Comparison of ENCODE assay signal across 8 mouse cellular contexts in genomic region chr4:152318517-152319234, GRCm38 (mm10). TPM values are rescaled to one million over a fixed set of nuclear protein-coding genes. Genes with fewer than 3 reads are reported as not detected.
A peak's percentile ranks its signal among the peaks of the same experiment; 100 is the strongest.
DNase-seq lines count a peak whose midpoint lies in the region; ATAC-seq and TF ChIP-seq lines count a peak whose summit lies in the region.

TSS of gene Rnf207 (minus strand) at chr4:152318993.

- peak within 1 kb of the TSS; percentile 11; the same call in 1 of the 2 replicates for H3K4me2 ChIP-seq in forebrain, postnatal 0 days (ENCODE audit: low read depth)
- H3K4me2 ChIP-seq in hindbrain, embryonic 15.5 days: peak within 1 kb of the TSS; percentile 32
- peak within 1 kb of the TSS; percentile 45 for H3K4me2 ChIP-seq in limb, embryonic 13.5 days (replicated peaks)
- peak within 1 kb of the TSS; percentile 35 for H3K4me2 ChIP-seq in midbrain, embryonic 13.5 days (replicated peaks)
- peak within 1 kb of the TSS; percentile 45 for H3K4me2 ChIP-seq in stomach, postnatal 0 days (replicated peaks; ENCODE audit: low read depth)

- peaks cover 40% of the 10 kb centered on the region for H3K27me3 ChIP-seq in forebrain, postnatal 0 days (ENCODE audit: insufficient read depth, low read length)
- H3K27me3 ChIP-seq in hindbrain, embryonic 15.5 days: peaks cover 49% of the 10 kb centered on the region
- H3K27me3 ChIP-seq in limb, embryonic 13.5 days: peaks cover 65% of the 10 kb centered on the region
- H3K27me3 ChIP-seq in midbrain, embryonic 13.5 days: peaks cover 54% of the 10 kb centered on the region
- H3K27me3 ChIP-seq in stomach, postnatal 0 days (ENCODE audit: control insufficient read depth, insufficient read depth, low read length): peaks cover 18% of the 10 kb centered on the region

- no peak for TF ChIP-seq EP300 in stomach, postnatal 0 days (optimal IDR thresholded peaks at IDR 0.05)

- H3K27ac ChIP-seq in forebrain, postnatal 0 days (ENCODE audit: low read depth, low read length): no peak within 1 kb of the TSS
- H3K27ac ChIP-seq in hindbrain, embryonic 15.5 days (replicated peaks): no peak within 1 kb of the TSS
- no peak within 1 kb of the TSS for H3K27ac ChIP-seq in limb, embryonic 13.5 days
- H3K27ac ChIP-seq in midbrain, embryonic 13.5 days: no peak within 1 kb of the TSS
- H3K27ac ChIP-seq in stomach, postnatal 0 days (replicated peaks): no peak within 1 kb of the TSS

- no peak for TF ChIP-seq POLR2A in brain, embryonic 14.5 days (IDR thresholded peaks at IDR 0.05; ENCODE audit: borderline replicate concordance, extremely low read depth, insufficient read depth, insufficient read length, poor library complexity, severe bottlenecking)

- no peaks in the 10 kb centered on the region for H3K36me3 ChIP-seq in forebrain, postnatal 0 days (ENCODE audit: insufficient read depth)
- H3K36me3 ChIP-seq in hindbrain, embryonic 15.5 days: no peaks in the 10 kb centered on the region
- H3K36me3 ChIP-seq in limb, embryonic 13.5 days: no peaks in the 10 kb centered on the region
- no peaks in the 10 kb centered on the region for H3K36me3 ChIP-seq in midbrain, embryonic 13.5 days
- H3K36me3 ChIP-seq in stomach, postnatal 0 days (ENCODE audit: control insufficient read depth, insufficient read depth, low read length): no peaks in the 10 kb centered on the region

- H3K4me1 ChIP-seq in forebrain, postnatal 0 days (ENCODE audit: insufficient read depth): 0 out of 2 replicates have a peak, but pooled peaks cover under 1% of the 10 kb centered on the region
- H3K4me1 ChIP-seq in hindbrain, embryonic 15.5 days (replicated peaks): peaks cover 19% of the 10 kb centered on the region
- H3K4me1 ChIP-seq in limb, embryonic 13.5 days: peaks cover 17% of the 10 kb centered on the region
- peaks cover 34% of the 10 kb centered on the region for H3K4me1 ChIP-seq in midbrain, embryonic 13.5 days (replicated peaks)
- H3K4me1 ChIP-seq in stomach, postnatal 0 days (replicated peaks; ENCODE audit: control insufficient read depth, insufficient read depth): no peaks in the 10 kb centered on the region

- 0 out of 2 replicates have a peak within 1 kb of the TSS, but pooled peaks have one; percentile 7 for H3K9ac ChIP-seq in forebrain, postnatal 0 days
- H3K9ac ChIP-seq in hindbrain, embryonic 15.5 days: no peak within 1 kb of the TSS
- peak within 1 kb of the TSS; percentile 35 for H3K9ac ChIP-seq in limb, embryonic 13.5 days
- H3K9ac ChIP-seq in midbrain, embryonic 13.5 days (replicated peaks): 0 out of 2 replicates have a peak within 1 kb of the TSS, but pooled peaks have one; percentile 36
- H3K9ac ChIP-seq in stomach, postnatal 0 days (ENCODE audit: low read length): peak within 1 kb of the TSS; percentile 13; the same call in 1 of the 2 replicates

- peak; percentile 59; the same call in 1 of the 2 replicates for TF ChIP-seq CTCF in brain, embryonic 14.5 days (IDR thresholded peaks at IDR 0.05; ENCODE audit: borderline replicate concordance, extremely low read depth, insufficient read depth, insufficient read length)
- peak; percentile 61 for TF ChIP-seq CTCF in forebrain, postnatal 0 days (IDR thresholded peaks at IDR 0.05; ENCODE audit: low read depth)
- peak; percentile 70 for TF ChIP-seq CTCF in stomach, postnatal 0 days (IDR thresholded peaks at IDR 0.05; ENCODE audit: low read depth)

- H3K4me3 ChIP-seq in forebrain, postnatal 0 days (ENCODE audit: low read depth, low read length): no peak within 1 kb of the TSS
- H3K4me3 ChIP-seq in hindbrain, embryonic 15.5 days: peak within 1 kb of the TSS; percentile 3; the same call in 1 of the 2 replicates
- H3K4me3 ChIP-seq in limb, embryonic 13.5 days: peak within 1 kb of the TSS; percentile 12
- H3K4me3 ChIP-seq in midbrain, embryonic 13.5 days (replicated peaks): 0 out of 2 replicates have a peak within 1 kb of the TSS, but pooled peaks have one; percentile 5
- peak within 1 kb of the TSS; percentile 18; the same call in 1 of the 2 replicates for H3K4me3 ChIP-seq in stomach, postnatal 0 days (ENCODE audit: low read depth, low read length)

- peak; percentile 24 for DNase-seq in ovary, adult 18-20 months (ENCODE audit: low spot score)
- DNase-seq in ovary, postnatal 10 days (ENCODE audit: low spot score): no peak
- DNase-seq in brain, embryonic 14.5 days (ENCODE audit: low read depth): no peak
- DNase-seq in forebrain, postnatal 0 days: peak; percentile 32
- peak; percentile 52 for DNase-seq in stomach, postnatal 0 days (ENCODE audit: low spot score)

- ATAC-seq in forebrain, postnatal 0 days: no peak
- no peak; the same call in 1 of the 2 replicates for ATAC-seq in hindbrain, embryonic 15.5 days (ENCODE audit: low FRiP score, low read depth)
- ATAC-seq in limb, embryonic 13.5 days (ENCODE audit: low FRiP score, low read depth): no peak
- ATAC-seq in midbrain, embryonic 13.5 days: no peak
- 0 out of 2 replicates have a peak, but pooled peaks have one; percentile 30 for ATAC-seq in stomach, postnatal 0 days (ENCODE audit: low FRiP score, low TSS enrichment)

- H3K9me3 ChIP-seq in forebrain, postnatal 0 days (ENCODE audit: low read length): no peaks in the 10 kb centered on the region
- no peaks in the 10 kb centered on the region for H3K9me3 ChIP-seq in hindbrain, embryonic 15.5 days
- no peaks in the 10 kb centered on the region for H3K9me3 ChIP-seq in limb, embryonic 13.5 days
- H3K9me3 ChIP-seq in midbrain, embryonic 13.5 days: no peaks in the 10 kb centered on the region
- no peaks in the 10 kb centered on the region for H3K9me3 ChIP-seq in stomach, postnatal 0 days (ENCODE audit: control insufficient read depth, low read length)

- 5% methylated on average over 26 of the region's 26 CpGs for WGBS in forebrain, postnatal 0 days
- 5% methylated on average over 26 of the region's 26 CpGs for WGBS in hindbrain, embryonic 15.5 days
- 4% methylated on average over 26 of the region's 26 CpGs for WGBS in limb, embryonic 13.5 days
- 5% methylated on average over 26 of the region's 26 CpGs for WGBS in midbrain, embryonic 13.5 days
- WGBS in stomach, postnatal 0 days: 6% methylated on average over 26 of the region's 26 CpGs

RNA-seq across cellular contexts. Expression of gene Rnf207, which starts in this region (rescaled TPM):
- 6.9 and 7.1 TPM in 2 replicates for polyA plus RNA-seq in brain, embryonic 14.5 days (2012; rRNA removed)
- 2.6 and 4.4 TPM in 2 replicates for total RNA-seq in forebrain, postnatal 0 days (2014; rRNA removed)
- polyA plus RNA-seq in forebrain, postnatal 0 days (2015; fragmentation: Nextera tagmentation; extraction: Ambion mirVana): 2.7 and 4.2 TPM in 2 replicates
- 8.6 and 8.8 TPM in 2 replicates for polyA plus RNA-seq in hindbrain, embryonic 15.5 days (2015; fragmentation: Nextera tagmentation; extraction: Ambion mirVana)
- polyA plus RNA-seq in limb, embryonic 13.5 days (2015; fragmentation: Nextera tagmentation; extraction: Ambion mirVana): 0.32 and 0.34 TPM in 2 replicates
- polyA plus RNA-seq in midbrain, embryonic 13.5 days (2015; fragmentation: Nextera tagmentation; extraction: Ambion mirVana): 4.7 TPM in 2 replicates
- polyA plus RNA-seq in stomach, postnatal 0 days (2015; fragmentation: Nextera tagmentation; extraction: Ambion mirVana): 0.40 and 0.46 TPM in 2 replicates

Comparison
In these comparisons a context has a peak if more than half of its experiments do, and no peak if none do; other contexts are left out.
1. DNase-seq: peak in ovary, adult 18-20 months (single experiment) and forebrain, postnatal 0 days (single experiment); none in ovary, postnatal 10 days (single experiment) and brain, embryonic 14.5 days (single experiment).
2. Peak in DNase-seq, ATAC-seq, H3K4me3 ChIP-seq, H3K9ac ChIP-seq and H3K4me2 ChIP-seq in stomach, postnatal 0 days; RNA of the gene not detected or under 1 TPM.
3. Peak in every context shown above with its lines, with median percentiles within 50 percentile points of each other: CTCF ChIP-seq and H3K4me2 ChIP-seq.